Mouse (Mus musculus): Measurements from ENCODE around the gene Pde7b.

The Pde7b gene

GRCm38 (mm10) chr10:20653299-20653698, 71.6 kb downstream of the Pde7b start:
- no peak for DNase-seq (ENCODE audit: low spot score)

- no peak for DNase-seq (ENCODE audit: low spot score)
Measured at GRCm38 (mm10) chr10:20636381-20636780, 88.5 kb downstream of the Pde7b start.

GRCm38 (mm10) chr10:20633085-20633415, 91.8 kb downstream of the Pde7b start:
- no peak for DNase-seq (ENCODE audit: low spot score)

- no peak for DNase-seq (ENCODE audit: low spot score)
Measured at GRCm38 (mm10) chr10:20632256-20633084, 92.4 kb downstream of the Pde7b start.

- no peak for DNase-seq (ENCODE audit: low spot score)
Measured at GRCm38 (mm10) chr10:20630122-20630521, 94.8 kb downstream of the Pde7b start.

GRCm38 (mm10) chr10:20625702-20626375, 99.0 kb downstream of the Pde7b start:
- DNase-seq (ENCODE audit: low spot score) = no peak

GRCm38 (mm10) chr10:20621661-20622454, 103.0 kb downstream of the Pde7b start:
- DNase-seq (ENCODE audit: low spot score) = no peak

GRCm38 (mm10) chr10:20606007-20606406, 118.9 kb downstream of the Pde7b start:
- no peak for DNase-seq (ENCODE audit: low spot score)

GRCm38 (mm10) chr10:20595107-20595810, 129.6 kb downstream of the Pde7b start:
- no peak for DNase-seq (ENCODE audit: low spot score)

- no peak for DNase-seq (ENCODE audit: low spot score)
Measured at GRCm38 (mm10) chr10:20594015-20594414, 130.9 kb downstream of the Pde7b start.

GRCm38 (mm10) chr10:20590100-20590499, 134.8 kb downstream of the Pde7b start:
- no peak for DNase-seq (ENCODE audit: low spot score)

GRCm38 (mm10) chr10:20585959-20586358, 138.9 kb downstream of the Pde7b start:
- DNase-seq (ENCODE audit: low spot score) = no peak

- no peak for DNase-seq (ENCODE audit: low spot score)
Measured at GRCm38 (mm10) chr10:20575002-20575401, 149.9 kb downstream of the Pde7b start.

- no peak for DNase-seq (ENCODE audit: low spot score)
Measured at GRCm38 (mm10) chr10:20574414-20574813, 150.5 kb downstream of the Pde7b start.

GRCm38 (mm10) chr10:20571521-20571920, 153.4 kb downstream of the Pde7b start:
- no peak for DNase-seq (ENCODE audit: low spot score)

- no peak for DNase-seq (ENCODE audit: low spot score)
Measured at GRCm38 (mm10) chr10:20568630-20569029, 156.2 kb downstream of the Pde7b start.

- DNase-seq (ENCODE audit: low spot score) = no peak
Measured at GRCm38 (mm10) chr10:20567684-20568236, 157.1 kb downstream of the Pde7b start.

- DNase-seq (ENCODE audit: low spot score) = no peak
Measured at GRCm38 (mm10) chr10:20556477-20556876, 168.4 kb downstream of the Pde7b start.

- no peak for DNase-seq (ENCODE audit: low spot score)
Measured at GRCm38 (mm10) chr10:20551341-20551740, 173.5 kb downstream of the Pde7b start.

- DNase-seq (ENCODE audit: low spot score) = no peak
Measured at GRCm38 (mm10) chr10:20550771-20551170, 174.1 kb downstream of the Pde7b start.

GRCm38 (mm10) chr10:20550161-20550560, 174.7 kb downstream of the Pde7b start:
- no peak for DNase-seq (ENCODE audit: low spot score)

Measured in T-cell, adult 2 months (primary cell).